Mouse (Mus musculus): ENCODE measurements around the gene Tdg. TPM values are rescaled to one million over a fixed set of nuclear protein-coding genes. Genes with fewer than 3 reads are reported as not detected.

Gene Tdg
- 86.8 and 93.4 TPM in 2 replicates for polyA plus RNA-seq (2015; fragmentation: Nextera tagmentation; extraction: Ambion mirVana)

DNA sequence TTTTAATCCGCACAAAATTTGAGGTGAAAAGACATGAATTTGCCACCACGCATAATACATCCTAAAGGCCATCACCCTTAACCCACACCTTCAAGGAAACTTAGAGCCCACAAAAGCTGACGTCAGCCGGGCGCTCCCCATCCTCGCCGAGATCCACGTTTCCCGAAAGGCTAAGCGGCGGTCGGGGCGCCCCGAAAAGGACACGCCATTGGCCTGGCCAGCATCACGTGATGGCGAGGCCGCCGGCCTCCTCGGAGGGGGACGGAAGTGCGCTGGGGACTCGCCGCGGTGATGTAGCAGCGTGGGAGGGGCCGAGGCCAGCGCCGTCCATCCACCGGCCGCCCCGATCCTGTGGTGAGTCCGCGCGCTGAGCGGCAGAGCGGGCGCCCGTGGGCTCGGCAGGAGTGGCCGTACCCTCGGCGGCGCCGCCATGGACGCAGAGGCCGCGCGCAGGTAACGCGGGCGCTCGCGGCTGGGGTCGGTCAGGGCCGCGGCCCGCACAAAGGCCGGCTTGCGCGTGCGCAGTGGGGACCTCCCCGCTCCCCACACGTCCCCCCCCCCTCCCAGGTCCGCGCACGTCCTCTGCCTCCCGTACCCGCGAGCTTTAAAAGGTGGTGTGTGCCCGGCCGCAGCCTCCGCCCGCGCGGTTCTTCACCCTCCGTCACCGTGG is at the start of gene Tdg:
Tdg (plus strand) TSS at position 243 of the 670 bp plus-strand sequence.

GRCm38 (mm10) chr10:82622671-82623552 is 6.7 kb upstream of the Tdg start, which contains the start of gene 1190007I07Rik:
TSS of gene 1190007I07Rik (minus strand) at chr10:82623228.

DNA sequence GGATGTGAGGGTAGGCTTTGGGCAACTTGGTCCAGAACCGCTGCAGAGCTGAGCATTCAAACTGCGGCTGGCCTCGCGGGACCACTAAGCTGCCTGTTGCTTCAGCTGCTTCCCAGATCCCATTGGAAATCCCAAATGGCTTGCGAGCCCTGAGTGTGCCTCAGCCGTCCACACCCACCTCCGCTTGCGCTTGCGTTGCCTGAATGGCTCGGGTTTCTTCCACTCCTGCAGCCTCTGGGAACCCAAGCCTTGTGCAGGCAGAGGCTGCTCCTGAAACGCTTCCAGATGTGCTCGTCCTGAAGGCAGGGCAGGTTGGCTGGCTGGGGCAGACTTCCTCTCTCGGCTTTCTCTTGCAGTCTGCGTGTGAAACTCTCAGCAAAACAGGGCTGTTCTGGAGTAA is 60.9 kb downstream of the Tdg start, which contains the start of gene Glt8d2:
Glt8d2 (minus strand) TSS at position 157 of the 400 bp plus-strand sequence.

GRCm38 (mm10) chr10:82695956-82696355 is 66.3 kb downstream of the Tdg start, which contains the start of gene Hcfc2:
TSS of gene Hcfc2 (plus strand) at chr10:82696160.

Other genes with a start within 250 kb of the Tdg start
- gene Gm1553, start 137.2 kb upstream of the Tdg start, polyA plus RNA-seq (2015; fragmentation: Nextera tagmentation; extraction: Ambion mirVana), result not detected in 2 replicates
- 44.4 and 53.7 TPM in 2 replicates for gene 1190007I07Rik, start 6.6 kb upstream of the Tdg start, polyA plus RNA-seq (2015; fragmentation: Nextera tagmentation; extraction: Ambion mirVana)
- 0.97 and 1.5 TPM in 2 replicates for gene Glt8d2, start 60.8 kb downstream of the Tdg start, polyA plus RNA-seq (2015; fragmentation: Nextera tagmentation; extraction: Ambion mirVana)
- gene Hcfc2, start 66.3 kb downstream of the Tdg start, polyA plus RNA-seq (2015; fragmentation: Nextera tagmentation; extraction: Ambion mirVana), result 28.2 and 33.9 TPM in 2 replicates
- 28.9 and 33.1 TPM in 2 replicates for gene Nfyb, start 134.3 kb downstream of the Tdg start, polyA plus RNA-seq (2015; fragmentation: Nextera tagmentation; extraction: Ambion mirVana)
- 54.1 and 55.8 TPM in 2 replicates for gene Txnrd1, start 204.1 kb downstream of the Tdg start, polyA plus RNA-seq (2015; fragmentation: Nextera tagmentation; extraction: Ambion mirVana)
- gene Eid3, start 236.8 kb downstream of the Tdg start, polyA plus RNA-seq (2015; fragmentation: Nextera tagmentation; extraction: Ambion mirVana), result 0.18 and 0.35 TPM in 2 replicates